Mouse (Mus musculus): ENCODE results near the gene Cyth1. TPM values are rescaled to one million over a fixed set of nuclear protein-coding genes. Genes with fewer than 3 reads are reported as not detected.

Cyth1 gene
- total RNA-seq (2021) = 10 to 100 TPM; 56.4 to 60.9 TPM
- long read RNA-seq, experiment 1, partial matches to known transcripts = 2 of 50 reads
- long read RNA-seq, experiment 1, other reads (novel, unspliced or antisense) = 44 of 50 reads
- long read RNA-seq, experiment 2, partial matches to known transcripts = 2 of 34 reads
- long read RNA-seq, experiment 2, other reads (novel, unspliced or antisense) = 30 of 34 reads

- intact Hi-C loops (cut with DNase I) = no loop called here
Measured at GRCm38 (mm10) chr11:118248150-118249011, at the start of gene Cyth1. Gene Cyth1 (minus strand): TSS chr11:118248592.

GRCm38 (mm10) chr11:118297967-118298366, 49.6 kb upstream of the Cyth1 start:
- no peak for DNase-seq

More at GRCm38 (mm10) chr11:118248150-118249011, at the start of gene Cyth1:
- peak; percentile 100 for DNase-seq

DNA sequence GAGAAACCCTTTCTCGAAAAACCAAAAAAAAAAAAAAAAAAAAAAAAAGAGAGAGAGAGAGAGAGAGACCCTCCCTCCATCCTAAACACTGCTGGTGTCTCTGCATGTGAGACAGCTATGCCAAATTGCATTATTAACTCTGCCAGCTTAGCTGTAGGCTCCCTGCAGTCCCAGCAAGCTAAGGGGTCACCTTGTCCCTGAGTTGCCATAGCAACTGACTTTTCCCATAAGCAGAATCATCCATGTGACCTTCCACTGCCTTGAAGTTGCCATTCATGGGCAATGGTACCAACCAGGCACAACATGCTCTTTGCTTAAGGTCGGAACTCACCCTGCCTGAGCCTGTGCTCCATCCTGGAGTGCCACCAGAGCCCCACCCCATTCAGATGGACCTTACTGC, 46.6 kb upstream of the Cyth1 start:
- no peak for DNase-seq
- intact Hi-C loops (cut with DNase I) = no loop called here

More at GRCm38 (mm10) chr11:118297967-118298366, 49.6 kb upstream of the Cyth1 start:
- intact Hi-C loops (cut with DNase I) = no loop called here

- DNase-seq = no peak
- intact Hi-C loops (cut with DNase I) = no loop called here
Measured at GRCm38 (mm10) chr11:118292671-118293070, 44.3 kb upstream of the Cyth1 start.

DNA sequence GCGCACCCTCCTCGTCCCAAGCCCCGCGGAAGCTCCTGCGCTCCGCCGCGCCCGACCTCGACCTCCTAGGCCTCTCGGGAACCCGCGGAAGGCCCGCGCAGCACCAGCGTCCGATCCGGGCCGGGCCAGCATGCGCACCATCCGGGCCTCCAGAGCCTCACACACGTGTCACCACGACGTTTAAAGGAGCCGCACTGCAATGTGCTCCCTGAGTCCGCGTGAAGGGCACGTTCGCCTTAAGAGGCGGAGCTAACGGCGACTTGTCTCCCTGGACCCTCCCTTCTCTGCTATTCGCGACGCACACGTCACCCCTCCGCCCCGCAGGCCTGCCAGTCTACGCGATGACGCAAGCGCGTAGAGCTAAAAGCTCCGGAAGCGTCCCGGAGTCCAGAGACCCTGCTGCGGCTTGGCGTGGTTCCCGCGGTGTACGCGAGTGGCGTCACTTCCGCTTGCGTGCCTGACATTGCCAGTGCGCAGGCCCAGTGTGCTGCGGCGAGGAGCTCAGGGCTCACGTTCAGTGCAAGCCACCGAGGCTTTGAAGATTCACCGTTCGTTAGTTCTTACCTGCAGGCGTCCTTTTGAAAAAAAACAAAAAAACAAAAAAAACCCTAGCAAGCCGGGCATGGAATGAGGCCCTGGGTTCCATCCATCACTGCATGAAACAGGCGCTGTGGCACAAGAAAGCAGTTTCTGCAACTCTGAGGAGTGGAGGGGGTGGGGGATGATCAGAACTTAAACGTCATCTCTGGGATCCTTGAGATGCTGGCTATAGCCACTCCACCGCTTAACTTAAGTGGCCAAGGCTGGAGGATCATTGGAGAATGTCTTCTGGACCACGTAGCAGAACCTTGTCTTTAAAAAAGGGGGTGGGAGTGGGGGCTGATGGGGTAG, 41.9 kb upstream of the Cyth1 start, which contains the start of gene Usp36:
Gene Usp36, minus strand, starts transcription at position 246 of the 891 bp plus-strand sequence.
- intact Hi-C loops (cut with DNase I) = no loop called here
- DNase-seq = peak; percentile 100

DNA sequence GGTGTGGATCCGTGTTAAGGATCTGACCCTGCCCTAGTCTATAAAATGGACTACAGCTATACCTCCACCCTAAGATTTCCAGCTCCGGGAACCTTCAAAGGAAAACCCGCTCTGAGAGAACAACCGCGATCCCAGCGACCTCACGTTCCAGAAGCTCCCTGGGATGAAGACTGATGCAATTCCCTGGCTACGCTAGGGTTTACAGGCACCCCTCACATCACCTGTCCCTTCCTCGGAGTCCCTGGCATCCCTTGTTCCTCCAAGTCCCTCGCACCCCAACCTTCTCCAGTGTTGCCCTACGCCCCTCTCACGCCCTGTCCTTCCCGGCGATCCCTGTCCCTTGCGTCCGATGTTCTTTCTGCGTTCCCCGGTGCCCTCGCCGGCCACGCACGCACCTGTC, 41.2 kb upstream of the Cyth1 start:
- intact Hi-C loops (cut with DNase I) = no loop called here
- DNase-seq = no peak

DNA sequence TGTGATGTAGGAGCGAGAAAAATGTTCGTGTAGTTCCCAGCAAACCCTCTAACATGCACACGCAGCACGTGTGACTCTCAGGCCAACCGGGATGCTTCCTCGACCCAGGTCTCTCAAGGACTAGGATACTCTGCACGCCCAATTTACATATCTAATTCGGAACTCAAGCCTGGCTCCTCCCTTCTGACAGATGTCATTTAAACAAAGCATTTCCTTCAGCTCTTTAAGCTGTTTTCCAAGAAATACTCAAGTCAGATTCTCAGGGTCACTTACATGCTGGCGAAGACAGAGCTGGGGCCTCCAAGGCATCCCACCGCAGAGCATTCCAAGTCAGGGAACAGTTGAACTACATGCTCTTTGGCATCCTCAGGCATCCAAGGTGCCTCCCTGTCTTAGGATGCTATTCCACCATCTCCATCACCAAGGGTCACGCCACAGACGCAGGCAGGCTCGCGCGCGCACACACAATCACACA, 40.7 kb upstream of the Cyth1 start:
- DNase-seq = no peak

GRCm38 (mm10) chr11:118287573-118287972, 39.2 kb upstream of the Cyth1 start:
- intact Hi-C loops (cut with DNase I) = no loop called here
- no peak for DNase-seq

More for the DNA sequence above, 40.7 kb upstream of the Cyth1 start:
- intact Hi-C loops (cut with DNase I) = no loop called here

DNA sequence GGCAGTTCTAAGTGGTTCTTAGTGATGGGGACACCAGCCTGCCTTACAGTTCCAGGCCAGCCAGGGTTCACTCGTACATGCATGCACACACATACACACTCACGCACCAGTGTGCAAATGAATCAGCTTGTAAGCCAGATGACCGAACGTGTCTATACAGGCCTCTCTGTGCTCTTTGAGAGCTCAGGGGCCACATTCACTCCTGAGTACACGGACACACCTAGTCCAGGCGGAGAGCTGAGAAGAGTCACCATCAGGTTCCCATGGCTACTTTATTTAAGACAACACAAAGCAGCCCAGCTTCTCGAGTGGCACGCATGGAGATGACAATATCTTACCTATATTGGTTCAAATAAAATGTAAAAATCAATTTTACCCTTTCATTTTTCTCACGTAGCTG, 38.0 kb upstream of the Cyth1 start:
- no peak for DNase-seq
- intact Hi-C loops (cut with DNase I) = no loop called here

DNA sequence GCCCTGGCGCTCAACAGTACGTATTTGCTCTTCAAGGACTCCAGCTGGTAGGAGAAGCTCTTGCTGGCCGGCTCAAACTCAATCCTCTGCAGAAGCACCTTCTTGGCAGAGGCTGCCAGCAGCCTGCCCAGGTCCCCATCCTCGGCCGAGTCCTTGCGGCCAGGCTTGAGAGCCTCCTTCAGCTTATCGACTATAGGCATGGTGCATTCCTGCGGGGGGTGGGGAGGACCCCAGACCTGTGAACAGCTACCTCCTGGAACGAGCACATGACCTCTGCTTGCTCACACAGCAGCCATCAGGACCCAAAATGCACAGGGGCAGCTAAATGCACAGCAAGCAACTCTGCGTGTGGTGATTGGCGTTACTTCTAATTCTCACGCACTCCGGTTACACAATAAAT, 37.4 kb upstream of the Cyth1 start:
- intact Hi-C loops (cut with DNase I) = no loop called here
- no peak for DNase-seq

DNA sequence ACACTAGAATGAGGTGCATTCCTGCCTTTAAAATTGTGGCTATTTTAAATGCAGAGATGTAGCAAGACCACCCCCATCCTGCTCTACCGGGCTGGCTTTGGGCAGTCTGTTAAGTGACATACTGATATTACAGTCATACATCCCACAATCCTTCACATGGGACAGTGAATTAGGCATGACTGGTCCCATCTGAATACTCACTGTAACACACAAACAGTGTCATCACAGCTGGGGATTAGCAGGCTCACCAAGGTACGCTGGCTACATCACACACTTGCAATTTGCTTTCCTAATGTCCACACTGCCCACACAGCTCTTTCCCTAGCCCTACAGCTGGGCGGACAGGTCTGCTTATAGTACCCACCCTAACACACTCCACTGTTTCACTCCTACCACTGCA, 31.8 kb upstream of the Cyth1 start:
- intact Hi-C loops (cut with DNase I) = no loop called here
- DNase-seq = no peak

DNA sequence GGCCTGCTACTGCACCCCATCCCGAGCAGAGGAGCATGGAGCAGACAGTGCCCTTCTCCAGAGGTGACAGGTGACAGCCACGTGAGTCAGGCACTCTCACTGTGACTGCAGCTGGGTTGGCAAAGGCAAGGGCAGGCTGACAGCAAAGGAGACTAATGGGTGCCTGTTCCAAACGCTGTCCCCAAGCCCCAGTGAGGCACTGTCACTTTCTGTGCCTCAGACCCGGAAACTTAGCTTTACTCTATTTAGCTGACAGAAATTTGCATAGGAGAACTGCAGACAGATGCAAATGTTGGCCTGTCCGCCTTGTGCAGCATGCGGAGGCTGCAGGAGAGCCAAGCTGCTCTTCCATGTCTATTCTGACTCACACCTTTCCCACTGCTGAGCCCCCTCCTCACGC, 27.9 kb upstream of the Cyth1 start:
- intact Hi-C loops (cut with DNase I) = no loop called here

GRCm38 (mm10) chr11:118275092-118275491, 26.7 kb upstream of the Cyth1 start:
- no peak for DNase-seq
- intact Hi-C loops (cut with DNase I) = no loop called here

More for the DNA sequence above, 27.9 kb upstream of the Cyth1 start:
- DNase-seq = no peak

- DNase-seq = peak in 1 of 2 experiments; percentile 23
Measured at GRCm38 (mm10) chr11:118269827-118270226, 21.4 kb upstream of the Cyth1 start.

DNA sequence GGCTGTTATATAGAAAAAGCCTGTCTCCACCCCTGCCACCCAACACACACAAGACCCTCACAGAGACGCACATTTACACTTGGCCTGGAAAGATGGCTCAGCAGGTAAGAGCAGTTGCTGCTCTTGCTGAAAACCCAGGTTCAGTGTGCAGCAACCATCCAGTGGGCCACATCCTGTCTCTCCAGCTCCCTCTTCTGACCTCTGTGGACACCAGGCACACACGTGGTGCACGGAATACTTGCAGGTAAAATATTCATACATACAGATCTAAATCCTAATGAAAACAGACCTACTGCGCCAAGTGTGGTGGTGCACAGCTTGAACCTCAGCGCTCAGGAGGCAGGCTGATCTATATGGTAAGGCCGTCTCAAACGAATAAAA, 18.3 kb upstream of the Cyth1 start:
- intact Hi-C loops (cut with DNase I) = loop anchor here (2.0 kb wide), 1 partner anchor 182 kb away; no protein-coding TSS in a partner anchor
- no peak for DNase-seq

More at GRCm38 (mm10) chr11:118269827-118270226, 21.4 kb upstream of the Cyth1 start:
- intact Hi-C loops (cut with DNase I) = no loop called here

DNA sequence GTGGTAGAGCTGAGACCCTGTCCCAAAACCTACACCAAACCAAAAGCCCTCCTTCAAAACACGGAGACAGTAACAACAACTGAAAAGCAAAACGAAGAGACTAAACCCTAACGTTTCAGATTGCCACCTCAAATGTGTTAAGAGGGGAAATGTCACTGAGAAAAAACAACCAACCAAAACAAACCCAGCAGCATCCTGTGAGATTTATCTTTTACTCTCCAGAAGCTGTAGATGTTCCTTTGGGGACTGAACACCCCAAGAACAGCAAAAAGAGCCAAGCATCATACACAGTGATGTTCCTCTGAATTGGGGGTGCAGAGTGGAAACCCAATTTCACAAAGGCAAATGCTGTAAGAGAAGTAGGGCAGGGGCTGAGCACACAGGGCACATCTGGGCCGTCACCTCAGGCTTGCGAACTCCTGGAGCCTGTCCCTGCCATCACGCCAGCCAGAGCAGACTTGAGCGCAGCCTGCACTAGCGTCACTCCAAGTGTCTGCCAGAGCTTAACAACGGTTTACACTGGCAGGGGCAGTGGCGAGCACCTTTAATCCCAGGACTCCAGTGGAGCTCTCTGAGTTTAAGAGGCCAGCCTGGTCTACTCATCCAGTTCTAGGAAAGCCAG, 17.8 kb upstream of the Cyth1 start:
- no peak for DNase-seq
- intact Hi-C loops (cut with DNase I) = loop anchor here (2.0 kb wide), 1 partner anchor 181 kb away; no protein-coding TSS in a partner anchor

DNA sequence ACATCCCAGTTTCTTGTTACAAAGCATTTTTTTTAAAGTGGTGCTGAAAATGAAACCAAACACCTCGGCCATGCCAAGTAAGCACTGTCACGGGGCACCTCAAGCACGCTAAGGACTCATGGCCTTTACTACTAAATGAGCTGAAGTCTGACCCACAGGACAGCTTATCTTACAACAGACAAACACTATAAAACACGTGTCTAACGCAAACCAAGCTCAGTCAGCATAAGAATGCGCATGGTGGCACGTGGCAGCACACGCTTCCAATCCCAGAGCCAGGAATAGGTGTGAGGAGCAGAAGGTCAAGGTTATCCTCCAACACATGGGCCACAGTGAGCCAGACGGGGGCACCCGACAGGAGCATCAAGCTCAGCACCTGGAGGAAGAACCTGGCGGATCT, 17.2 kb upstream of the Cyth1 start:
- DNase-seq = no peak
- intact Hi-C loops (cut with DNase I) = loop anchor here (2.0 kb wide), 1 partner anchor 181 kb away; no protein-coding TSS in a partner anchor

GRCm38 (mm10) chr11:118263146-118263545, 14.8 kb upstream of the Cyth1 start:
- no peak for DNase-seq
- intact Hi-C loops (cut with DNase I) = no loop called here

- intact Hi-C loops (cut with DNase I) = no loop called here
Measured at GRCm38 (mm10) chr11:118260081-118260480, 11.7 kb upstream of the Cyth1 start.

DNA sequence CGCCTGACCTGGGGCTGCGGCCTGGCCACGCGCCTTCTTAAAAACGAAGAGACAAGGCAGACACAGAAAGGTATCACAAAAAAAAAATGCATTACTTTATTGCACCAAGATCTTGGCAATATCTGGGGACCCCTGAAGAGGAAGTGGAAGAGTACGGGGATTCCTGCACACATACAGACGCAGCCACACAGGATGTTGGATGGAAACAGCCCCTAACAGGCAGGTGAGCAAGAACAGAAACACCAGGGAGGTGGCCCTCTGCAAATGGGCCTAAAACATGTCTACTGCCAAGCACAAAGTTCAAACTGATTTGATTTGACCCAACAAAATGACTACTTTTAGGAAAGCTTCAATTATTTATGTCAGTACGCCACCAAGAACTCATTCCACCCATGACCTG, 11.2 kb upstream of the Cyth1 start:
- no peak for DNase-seq
- intact Hi-C loops (cut with DNase I) = no loop called here

More at GRCm38 (mm10) chr11:118260081-118260480, 11.7 kb upstream of the Cyth1 start:
- DNase-seq = no peak
